Mouse (Mus musculus) left cerebral cortex, postnatal 4 days (tissue): Measurements from ENCODE around the gene B830017H08Rik. TPM values are rescaled to one million over a fixed set of nuclear protein-coding genes. Genes with fewer than 3 reads are reported as not detected.

Experiments
- DNase-seq: peaks from one replicate; pipeline ENCODE4 v3.0.0-alpha.2; 2022
- intact Hi-C: fragments of 180-260 bp; cut with DNase I; formaldehyde crosslinking; loops from one replicate; pipeline ENCODE4 v1.15.1; 2025
- total RNA-seq, 2 experiments: library from RNA; stranded (reverse); gene quantifications; 2 replicates each; pipeline ENCODE4 v1.2.3; 2021

B830017H08Rik gene
- 1 to 10 TPM; 3.9 to 4.3 TPM for total RNA-seq

GRCm38 (mm10) chr16:17832821-17833220, at the start of gene B830017H08Rik:
TSS of gene B830017H08Rik (plus strand) at chr16:17833121.
- intact Hi-C loops = no loop called here
- no peak for DNase-seq

DNA sequence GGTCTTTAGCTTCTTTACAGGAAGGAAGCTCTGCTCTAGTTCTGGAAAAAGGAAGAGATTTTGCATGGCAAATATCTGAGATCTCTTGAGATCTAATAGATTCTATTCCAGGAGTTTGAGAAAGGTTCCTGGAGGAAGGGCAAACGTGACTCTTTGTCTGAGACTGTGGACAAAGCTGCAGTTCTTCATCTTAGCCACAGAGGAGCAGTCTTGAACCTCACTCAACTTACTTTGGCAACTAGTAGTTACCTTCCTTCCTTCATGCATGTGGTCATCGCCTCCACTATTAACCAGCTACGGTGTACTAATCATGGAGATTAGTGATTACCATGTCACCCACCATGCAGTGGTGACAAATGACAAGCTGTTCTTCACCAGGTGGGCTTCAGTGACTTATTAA, 47.6 kb upstream of the B830017H08Rik start:
- DNase-seq = no peak
- intact Hi-C loops = no loop called here

DNA sequence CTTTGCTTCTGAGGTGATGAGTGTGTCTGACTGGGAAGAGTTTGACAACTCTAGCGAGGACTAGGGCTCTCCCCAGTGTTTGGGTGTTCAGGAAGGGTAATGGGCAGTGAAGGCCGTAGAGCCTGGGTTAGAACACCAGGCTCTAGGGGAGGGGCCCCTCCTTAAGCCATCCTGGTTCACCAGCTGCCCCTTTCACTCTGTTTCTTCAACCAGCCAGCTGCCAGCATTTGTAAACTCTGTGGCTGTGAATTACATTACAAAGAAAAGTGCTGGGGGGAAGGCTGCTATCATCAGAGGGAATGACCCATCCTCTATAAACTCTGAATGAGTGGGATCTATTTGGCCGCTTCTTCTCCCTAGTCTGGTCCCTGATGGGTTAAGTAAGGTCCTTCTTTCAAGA, 40.2 kb upstream of the B830017H08Rik start:
- DNase-seq = no peak
- intact Hi-C loops = no loop called here

GRCm38 (mm10) chr16:17794047-17794446, 38.9 kb upstream of the B830017H08Rik start:
- intact Hi-C loops = no loop called here
- DNase-seq = no peak

- intact Hi-C loops = no loop called here
These were observed 37.3 kb upstream of the B830017H08Rik start for GRCm38 (mm10) chr16:17795643-17796042.

GRCm38 (mm10) chr16:17796519-17796918, 36.4 kb upstream of the B830017H08Rik start:
- no peak for DNase-seq
- intact Hi-C loops = no loop called here

More at GRCm38 (mm10) chr16:17795643-17796042, 37.3 kb upstream of the B830017H08Rik start:
- no peak for DNase-seq

GRCm38 (mm10) chr16:17796971-17797811, 35.7 kb upstream of the B830017H08Rik start, which contains the start of gene Scarf2:
TSS of gene Scarf2 (plus strand) at chr16:17797282.
- DNase-seq = no peak
- intact Hi-C loops = no loop called here

DNA sequence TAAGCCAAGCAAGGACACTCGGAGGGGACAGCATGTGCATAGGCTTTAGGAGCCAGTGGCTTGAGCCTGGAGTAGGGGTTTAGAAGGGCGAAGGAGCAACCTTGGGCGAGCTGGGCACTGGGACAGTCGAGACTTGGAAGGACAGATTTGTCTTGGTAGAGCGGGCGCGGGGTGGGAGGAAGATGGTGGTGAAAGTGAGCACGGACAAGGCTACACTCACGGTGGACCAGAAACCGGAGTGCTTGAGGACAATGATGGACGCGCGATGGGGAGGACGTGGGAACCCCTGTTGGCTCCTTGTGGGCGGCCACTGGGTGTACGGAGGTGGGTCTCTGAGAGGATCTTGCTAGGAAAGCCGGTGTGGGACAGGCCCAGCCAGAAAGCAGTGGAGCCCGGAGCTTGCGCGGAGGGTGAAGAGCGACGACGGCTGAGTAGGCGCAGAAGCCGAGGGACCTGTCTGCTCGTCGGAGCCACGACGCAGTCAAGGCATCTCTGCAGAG, 35.1 kb upstream of the B830017H08Rik start:
- no peak for DNase-seq
- intact Hi-C loops = no loop called here

DNA sequence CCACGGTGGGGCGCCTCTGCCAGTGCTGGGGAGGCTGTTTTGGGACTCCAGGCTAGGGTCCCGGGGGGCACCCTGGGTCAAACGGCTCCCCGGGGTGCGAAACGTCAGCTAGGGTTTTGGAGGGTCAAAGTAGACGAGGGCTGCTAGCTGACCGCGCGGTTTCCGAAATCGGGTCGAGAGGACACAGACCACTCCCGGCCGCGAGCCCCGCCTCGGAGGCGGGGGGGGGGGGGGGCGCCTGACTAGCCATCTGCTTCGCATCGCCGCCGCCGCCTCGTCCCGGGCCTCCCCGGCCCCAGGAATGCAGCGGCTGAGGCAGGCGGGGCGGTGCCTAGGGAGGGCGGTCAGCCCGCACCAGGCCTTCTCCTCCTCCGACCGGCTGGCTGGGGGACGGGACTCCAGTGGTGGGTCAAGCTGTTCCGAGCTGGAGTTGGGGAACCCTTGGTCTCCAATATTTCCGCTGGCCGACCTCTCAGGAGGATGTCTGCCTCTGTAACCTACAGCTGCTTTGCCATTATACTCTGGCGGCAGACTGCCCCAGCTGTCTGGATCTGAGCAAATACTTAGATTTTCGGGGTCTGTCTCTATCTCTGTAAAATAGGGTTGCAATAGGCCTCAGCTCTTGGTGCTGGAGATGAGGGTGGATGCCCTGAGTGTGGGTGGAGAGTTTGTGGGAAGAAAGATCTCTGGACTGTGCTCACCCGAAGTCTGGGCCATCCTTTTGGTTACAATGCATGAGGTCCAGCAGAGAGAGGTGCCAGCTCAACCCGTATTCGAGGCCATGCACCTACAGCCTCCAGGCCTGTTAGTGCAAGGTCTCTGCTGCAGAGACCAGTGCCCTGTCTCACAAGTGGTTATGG, 34.4 kb upstream of the B830017H08Rik start:
- intact Hi-C loops = no loop called here
- no peak for DNase-seq

GRCm38 (mm10) chr16:17799584-17799983, 33.3 kb upstream of the B830017H08Rik start:
- no peak for DNase-seq
- intact Hi-C loops = no loop called here

DNA sequence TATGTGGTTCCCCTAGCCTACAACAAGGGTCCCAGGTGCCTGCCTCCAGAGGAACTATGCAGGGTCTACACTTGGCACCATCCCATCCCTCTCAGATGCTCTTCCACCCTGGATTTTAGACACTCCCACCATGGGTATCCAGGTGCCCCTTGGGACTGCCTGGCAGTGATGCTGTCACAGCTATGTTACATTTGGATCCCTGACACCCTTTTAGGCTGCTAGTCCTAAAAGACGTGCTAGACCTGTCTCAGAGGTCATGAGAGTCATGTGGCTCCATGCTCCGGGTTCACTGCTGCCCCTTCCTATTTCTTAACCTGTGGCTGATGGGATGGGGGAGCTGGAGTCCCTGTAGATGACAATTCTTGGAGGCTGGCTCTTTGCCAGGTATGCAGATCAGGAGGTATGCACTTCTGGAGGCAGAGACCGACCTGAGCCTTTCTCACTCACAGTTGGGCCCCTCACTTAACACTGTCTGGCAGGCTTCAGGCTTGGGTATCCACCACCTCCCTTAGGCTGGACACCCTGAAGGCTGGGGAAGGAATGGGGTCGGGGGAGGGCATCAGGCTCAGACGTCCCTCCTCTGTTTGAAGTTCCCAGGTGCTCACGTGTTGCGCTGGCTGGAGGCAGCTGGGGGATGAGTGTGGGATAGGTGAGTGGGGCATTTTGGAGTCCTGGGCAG, 31.0 kb upstream of the B830017H08Rik start:
- DNase-seq = no peak
- intact Hi-C loops = no loop called here

- no peak for DNase-seq
- intact Hi-C loops = no loop called here
These were observed 30.5 kb upstream of the B830017H08Rik start for GRCm38 (mm10) chr16:17802456-17802838.

DNA sequence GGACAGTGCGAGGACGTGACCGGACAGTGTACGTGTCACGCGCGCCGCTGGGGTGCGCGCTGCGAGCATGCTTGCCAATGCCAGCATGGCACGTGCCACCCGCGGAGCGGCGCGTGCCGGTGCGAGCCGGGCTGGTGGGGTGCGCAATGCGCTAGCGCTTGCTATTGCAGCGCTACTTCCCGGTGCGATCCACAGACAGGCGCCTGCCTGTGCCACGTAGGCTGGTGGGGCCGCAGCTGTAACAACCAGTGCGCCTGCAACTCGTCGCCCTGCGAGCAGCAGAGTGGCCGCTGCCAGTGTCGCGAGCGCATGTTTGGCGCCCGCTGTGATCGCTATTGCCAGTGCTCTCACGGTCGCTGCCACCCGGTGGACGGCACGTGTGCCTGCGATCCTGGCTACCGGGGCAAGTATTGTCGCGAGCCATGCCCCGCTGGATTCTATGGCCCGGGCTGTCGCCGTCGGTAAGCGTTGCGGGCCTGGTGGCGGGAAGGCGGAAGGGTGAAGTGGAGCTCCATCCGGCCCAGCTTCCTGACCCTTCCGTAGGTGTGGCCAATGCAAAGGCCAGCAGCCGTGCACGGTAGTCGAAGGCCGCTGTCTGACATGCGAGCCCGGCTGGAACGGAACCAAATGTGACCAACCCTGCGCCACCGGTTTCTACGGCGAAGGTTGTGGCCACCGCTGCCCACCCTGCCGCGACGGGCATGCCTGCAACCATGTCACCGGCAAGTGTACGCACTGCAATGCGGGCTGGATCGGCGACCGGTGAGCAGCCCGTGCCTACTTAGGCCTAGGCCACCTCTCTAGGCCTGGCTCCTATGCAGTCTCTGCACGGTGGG, 29.9 kb upstream of the B830017H08Rik start:
- intact Hi-C loops = no loop called here
- peak; percentile 32 for DNase-seq

GRCm38 (mm10) chr16:17803675-17804448, 29.1 kb upstream of the B830017H08Rik start:
- DNase-seq = no peak
- intact Hi-C loops = no loop called here

DNA sequence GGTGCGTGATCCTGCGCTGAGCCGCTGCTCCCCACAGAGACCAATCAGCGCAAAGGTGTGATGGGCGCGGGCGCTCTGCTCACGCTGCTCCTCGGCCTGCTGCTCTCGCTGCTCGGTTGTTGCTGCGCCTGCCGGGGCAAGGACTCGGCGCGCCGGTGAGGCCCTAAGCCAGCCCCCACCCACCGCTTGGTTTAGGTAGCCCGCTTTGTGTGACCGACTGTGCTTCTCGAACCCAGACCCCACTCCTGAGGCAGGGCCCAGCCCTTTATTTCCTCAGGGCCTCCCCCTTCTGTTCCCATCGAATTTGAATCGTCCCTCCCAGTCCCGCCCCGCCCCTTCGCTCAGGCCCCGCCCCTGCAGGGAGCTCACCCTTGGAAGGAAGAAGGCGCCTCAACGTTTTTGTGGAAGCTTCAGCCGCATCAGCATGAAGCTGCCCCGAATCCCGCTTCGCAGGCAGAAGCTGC, 28.4 kb upstream of the B830017H08Rik start:
- intact Hi-C loops = no loop called here
- no peak for DNase-seq

- DNase-seq = no peak
- intact Hi-C loops = no loop called here
These were observed 27.9 kb upstream of the B830017H08Rik start for GRCm38 (mm10) chr16:17804982-17805381.

DNA sequence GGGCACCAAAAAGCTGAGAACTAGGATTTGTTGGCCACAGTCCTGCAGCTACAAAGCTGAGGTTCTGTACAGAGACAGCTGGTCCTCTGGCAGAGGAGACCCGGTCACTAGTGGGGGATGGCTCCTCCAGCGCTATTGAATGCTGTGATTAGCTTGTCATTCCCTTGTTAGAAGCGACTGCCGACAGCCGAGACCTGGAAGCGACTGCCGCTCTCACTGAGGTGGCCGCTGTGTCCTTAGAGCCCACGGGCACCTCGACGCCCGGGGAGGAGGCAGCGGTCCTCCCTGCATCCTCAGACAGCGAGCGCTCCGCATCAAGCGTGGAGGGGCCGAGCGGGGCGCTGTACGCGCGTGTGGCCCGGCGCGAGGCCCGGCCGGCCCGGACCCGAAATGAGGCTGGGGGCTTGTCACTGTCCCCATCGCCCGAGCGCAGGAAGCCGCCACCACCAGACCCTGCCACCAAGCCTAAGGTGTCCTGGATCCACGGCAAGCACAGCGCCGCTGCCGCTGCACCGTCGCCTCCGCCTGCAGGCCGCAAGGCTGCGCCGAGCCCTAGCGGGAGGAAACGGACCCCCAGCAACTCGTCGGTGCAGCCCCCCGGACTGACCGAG, 26.2 kb upstream of the B830017H08Rik start:
- intact Hi-C loops = no loop called here
- peak; percentile 38 for DNase-seq

- intact Hi-C loops = no loop called here
- peak; percentile 87 for DNase-seq
These were observed 25.5 kb upstream of the B830017H08Rik start for GRCm38 (mm10) chr16:17807192-17808009.
